Mouse (Mus musculus) left cerebral cortex, adult 18-20 months (tissue): ENCODE measurements around the gene Arl3. TPM values are rescaled to one million over a fixed set of nuclear protein-coding genes. Genes with fewer than 3 reads are reported as not detected.

ENCODE experiments used
- DNase-seq, 2 experiments: peaks; one replicate each; pipeline ENCODE4 v3.0.0; 2021 to 2022; ENCODE audit warnings: low spot score in 2 of 2, mixed read lengths in 1 of 2
- total RNA-seq, 2 experiments: library from RNA; stranded (reverse); gene quantifications; 2 replicates each; pipeline ENCODE4 v1.2.3; 2021

The Arl3 gene
- total RNA-seq, 2 experiments from 2014 or later: 122 to 128 TPM

DNA sequence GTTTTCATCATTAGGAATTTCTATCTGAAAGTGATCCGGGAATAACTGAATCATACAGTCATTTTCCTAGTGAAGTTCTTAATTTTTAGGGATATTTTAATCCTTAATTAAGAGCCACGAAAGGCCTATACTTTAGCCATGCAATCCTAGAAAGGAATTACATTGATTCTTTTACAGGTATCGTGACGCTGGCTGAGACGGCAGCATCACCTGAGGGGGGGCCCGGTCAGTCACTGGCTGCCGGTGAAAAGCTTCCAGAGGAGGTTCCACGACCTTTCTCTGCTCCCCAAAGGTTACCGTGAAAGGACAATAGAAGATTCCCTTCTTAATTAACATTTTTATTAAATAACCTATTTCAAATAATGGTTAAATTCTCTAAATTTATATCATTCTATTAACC lies 35.6 kb downstream of the Arl3 start:
- DNase-seq: no peak

DNA sequence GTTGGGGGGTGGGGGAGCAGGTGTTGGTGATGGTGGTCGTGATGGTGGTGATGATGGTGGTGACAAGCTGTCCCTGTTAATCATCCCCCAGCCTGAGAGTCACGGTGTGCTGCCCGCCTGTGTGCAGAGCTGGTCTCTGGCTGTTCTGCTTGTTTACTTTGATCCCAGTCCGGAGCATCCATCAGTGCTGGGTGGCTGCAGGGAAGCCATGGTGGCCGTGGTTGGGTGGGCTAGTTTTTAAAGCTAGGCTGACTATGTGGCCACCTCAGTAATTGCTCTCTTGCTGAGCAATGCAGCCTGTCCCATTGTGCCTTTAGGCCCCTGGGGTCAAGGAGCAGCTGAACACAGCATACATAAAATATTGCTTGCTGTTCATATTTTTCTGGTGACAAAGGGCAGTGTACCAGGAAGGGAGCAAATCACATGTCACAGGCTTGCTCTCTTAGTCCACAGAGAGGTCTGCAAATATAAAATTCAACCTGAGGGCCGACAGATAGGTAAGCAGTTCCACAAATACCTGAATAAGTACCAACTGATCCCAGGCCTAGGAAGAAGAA lies 38.4 kb downstream of the Arl3 start:
- no peak for DNase-seq

DNA sequence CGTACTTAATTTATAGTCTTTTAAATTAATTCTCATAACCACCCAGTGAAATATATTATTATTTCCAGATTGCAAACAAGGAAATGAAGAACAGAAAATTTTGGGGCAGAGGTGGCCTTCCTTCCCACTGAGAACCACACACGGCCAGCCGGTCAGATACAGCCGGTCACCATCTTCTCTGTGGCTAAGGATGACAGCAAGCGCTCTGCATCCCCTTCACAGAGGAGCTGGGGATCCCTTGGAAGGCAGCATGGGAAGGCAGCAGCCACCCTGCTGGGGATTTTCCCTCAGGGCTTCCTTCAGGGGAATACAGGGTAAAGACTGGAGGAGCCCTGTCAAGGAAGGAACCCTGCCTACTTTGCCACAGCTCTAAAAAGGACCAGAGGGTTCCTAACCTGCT lies 39.5 kb downstream of the Arl3 start:
- DNase-seq: no peak

DNA sequence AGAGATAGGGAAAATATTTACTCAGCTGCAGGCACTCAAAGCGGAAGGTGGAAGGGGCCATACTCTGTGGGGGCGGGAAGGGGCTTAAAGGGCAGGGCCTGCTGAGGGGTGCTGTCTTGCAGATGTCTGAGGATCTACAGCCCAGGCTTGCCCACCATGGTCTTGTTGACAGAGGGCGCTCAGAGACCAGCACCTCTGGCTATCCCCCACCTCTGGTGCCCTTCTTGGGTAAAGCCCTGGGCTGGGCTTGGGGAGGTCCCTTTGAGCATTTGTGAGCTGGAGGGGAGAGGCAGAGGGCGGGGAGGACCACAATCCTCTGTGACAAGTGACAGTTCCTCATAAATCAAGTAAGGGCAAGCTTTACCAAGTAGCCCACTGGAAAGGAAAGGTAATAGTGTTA lies 39.9 kb downstream of the Arl3 start:
- no peak for DNase-seq

DNA sequence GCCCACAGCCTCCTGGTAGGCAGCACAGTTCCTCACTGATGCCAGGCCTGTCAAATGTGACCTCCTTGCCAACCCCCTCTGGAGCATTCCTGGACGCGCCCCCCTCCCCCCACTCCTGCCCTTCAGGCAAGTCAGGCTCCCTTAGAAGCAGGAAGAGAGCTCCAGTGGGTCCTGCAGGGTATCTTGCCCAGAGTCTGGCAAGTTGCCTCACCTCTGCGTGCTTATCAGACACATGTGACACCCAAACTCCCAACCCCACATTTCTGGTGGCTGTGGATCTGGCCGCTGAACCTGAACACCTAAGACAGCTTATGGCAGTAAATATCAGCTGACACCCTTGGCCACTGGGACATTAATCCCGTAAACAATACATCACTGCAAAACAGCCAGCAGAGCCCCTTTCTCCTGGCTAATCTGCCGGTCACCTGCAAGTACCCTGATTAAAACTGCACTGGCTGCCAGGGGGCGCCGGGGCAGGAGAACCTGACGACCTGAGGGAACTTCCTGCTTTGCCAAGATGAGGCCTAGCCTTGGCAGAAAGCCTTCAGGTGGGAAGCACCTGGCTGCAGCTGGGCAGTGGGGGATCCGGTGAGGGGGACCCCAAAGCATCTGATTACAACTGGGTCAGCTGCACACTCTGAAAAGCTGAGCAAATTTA lies 40.8 kb downstream of the Arl3 start:
- DNase-seq: no peak

DNA sequence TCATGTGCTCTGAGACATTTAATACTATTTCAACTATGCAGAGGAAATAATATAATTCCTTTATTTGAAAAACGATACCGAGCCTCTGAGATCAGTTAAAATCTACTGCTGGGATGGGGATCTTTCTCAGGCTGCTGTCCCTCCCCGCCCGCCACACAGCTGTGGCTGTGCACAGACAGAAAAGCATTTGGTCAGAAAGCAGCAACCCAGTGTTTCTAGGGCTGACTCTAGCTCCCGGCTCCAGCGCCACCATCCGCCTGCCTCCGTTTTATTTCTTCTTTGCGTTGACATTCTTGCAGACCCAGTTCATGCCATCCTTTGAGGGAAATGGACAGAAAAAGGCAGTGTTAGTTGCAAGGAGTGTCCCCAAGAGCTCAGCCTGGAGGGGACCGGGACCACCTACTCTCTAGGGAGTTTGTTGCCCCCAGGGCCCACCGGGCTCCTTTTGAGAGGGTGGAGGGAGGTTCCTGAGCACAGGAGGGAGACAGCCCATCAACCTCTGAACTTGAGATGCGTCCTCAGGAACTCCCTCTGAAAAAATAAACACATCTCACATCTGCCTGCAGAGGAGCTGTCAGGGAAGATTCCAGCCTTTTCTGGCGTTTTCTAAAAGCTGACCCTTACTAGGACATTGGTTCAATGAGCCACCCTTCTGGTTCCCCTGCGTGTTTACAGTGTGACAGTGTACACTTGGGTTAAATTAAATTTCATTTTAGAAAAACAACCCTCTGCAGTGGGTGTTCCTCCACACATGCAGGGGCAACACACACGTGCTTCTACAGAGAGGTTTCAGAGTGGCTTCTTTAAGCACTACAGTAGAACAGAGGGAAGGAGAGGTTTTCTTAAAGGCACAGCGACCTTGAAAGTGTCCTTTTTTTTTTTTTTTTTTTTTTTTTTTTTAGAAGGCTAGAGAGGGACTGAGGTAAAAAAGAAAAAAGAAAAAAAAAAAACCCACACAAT lies 41.6 kb downstream of the Arl3 start:
- no peak for DNase-seq

DNA sequence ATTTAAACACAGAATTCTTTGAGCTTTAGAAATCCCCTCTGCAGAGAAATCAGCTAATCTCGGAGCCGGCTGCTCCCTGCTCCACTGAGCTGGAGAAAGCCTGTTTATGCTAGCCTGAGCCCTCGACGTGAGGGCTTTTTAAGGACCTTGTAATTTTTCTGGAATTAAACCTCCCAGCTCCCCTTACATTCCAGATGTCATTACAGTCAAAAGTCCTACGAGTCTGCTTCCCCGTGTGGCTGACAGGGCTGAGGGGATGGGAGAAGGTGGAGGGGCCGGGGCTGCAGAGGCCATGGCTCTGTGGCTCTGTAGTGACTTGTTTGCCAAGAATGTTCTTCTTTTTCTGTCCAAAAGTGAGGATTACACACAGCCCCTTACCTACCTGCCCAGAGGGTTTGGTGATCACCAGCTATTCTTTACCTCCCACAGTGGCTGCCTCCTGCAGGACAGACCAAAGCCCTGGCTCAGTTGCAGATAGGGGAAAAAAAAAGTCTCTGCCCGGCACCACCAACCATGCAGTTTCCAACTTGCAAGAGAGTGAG lies 42.5 kb downstream of the Arl3 start:
- no peak for DNase-seq

DNA sequence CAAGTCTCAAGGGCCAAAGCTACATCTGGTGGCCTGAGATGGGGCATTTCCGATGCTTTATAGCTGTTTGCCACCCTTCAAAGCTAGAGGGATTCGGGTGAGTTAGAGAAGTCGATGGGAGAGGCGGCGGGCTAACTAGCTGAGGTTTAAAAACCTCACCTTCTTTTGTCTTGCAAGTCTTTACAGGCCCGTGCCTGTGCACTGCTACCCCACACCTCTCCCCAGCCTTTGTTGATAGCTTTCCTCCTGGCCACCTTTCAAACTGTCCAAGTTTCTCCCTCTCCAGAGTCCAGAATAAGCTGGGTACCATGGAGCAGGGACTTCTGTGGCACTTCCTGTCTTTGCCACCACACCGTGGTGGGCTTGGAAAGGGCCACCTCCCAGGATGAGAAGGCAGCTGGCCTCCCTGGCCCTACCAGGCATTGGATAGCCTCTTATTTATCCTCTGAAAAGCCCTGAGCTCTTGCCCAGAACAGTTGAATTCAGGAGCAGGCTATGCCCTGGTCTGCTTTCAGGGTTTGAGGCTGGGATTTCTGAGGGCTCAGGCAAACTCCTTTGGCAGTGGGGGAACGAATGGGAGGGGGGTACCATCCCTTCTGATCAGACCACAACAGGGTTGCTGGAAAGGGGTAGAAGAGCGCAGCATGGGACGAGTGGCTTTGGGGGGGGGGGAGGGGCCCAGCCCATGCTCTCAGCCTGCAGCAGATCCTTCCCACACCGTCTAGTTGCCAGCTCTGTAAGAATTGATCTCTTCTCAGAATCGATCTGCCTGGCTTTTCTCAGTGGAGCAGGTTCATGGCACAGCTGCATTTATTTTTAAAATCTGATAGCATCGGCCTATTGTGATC lies 43.2 kb downstream of the Arl3 start:
- no peak for DNase-seq

DNA sequence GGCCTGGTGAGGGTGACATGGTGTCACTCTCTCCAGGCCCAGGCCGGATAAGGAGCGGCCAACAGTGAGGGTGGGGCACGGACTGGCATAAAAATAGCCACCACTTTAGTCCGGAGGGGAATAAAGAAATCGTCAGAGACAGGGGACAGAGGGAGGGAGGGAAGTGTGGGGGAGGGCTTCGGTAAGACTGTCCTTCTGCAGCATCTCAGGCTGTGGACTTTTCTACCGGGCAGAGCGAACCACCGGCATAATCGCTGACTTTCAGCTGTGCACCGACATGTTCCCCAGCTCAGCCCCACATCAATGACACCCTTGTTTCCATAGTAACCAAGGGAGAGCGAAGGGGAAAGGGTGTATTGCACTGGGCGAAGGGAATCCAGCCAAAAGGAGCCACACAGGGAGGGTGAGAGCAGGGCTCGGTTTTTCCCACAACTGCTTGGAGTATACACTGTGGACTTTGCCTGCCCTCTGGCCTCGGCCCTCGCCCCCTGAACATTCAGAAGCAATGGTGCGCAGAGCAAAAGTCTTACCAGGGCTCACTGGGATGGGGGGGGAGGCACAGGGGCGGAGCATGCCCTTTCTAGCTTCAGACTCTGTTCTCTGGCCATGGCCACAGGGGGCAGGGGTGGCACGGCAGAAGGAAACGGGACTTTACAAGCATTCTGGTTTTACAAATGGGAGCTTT lies 44.3 kb downstream of the Arl3 start:
- peak in 1 of 2 experiments; percentile 47 for DNase-seq

DNA sequence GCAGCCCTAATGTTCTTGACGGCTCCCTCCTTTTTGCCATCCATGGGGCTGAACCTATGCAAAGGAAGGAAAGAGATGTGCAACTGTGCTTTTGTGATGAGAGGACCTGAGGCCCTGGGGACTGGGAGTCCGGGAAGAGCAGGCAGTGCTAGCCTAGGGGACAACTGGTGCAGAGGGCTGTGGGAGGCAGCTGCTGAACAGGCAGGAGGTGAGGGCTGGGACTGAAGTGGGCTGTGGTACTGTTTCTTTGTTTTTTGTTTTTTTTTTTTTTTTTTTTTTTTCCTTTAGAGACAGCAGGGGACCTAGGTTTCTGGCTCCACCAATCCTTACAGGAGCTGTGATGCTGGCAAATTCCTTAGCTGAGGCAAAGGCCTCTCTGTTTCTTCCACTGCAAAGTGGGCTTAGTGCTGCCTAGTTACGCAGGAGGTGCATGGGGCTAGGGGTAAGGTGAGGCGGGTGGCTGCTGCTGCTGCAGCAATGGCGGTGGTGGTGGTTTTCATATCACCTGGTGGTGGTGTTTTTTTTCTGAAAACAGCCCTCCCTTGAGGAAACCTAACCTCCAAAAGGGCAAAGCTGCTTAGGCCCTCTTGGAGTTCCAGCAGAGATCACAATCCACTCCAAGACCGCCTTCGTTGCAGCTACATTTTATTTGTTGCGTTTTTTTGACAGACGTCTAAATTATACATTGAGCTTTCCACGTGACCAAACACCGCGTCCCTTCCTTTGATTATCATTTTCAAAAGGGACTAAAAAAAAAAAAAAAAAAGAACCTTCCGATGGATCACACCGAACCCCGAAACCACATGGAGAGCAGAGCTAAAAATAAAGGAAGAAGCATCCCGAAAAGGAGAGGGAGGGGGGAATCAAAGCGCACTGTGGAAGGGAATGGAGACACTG lies 45.1 kb downstream of the Arl3 start:
- DNase-seq: no peak

DNA sequence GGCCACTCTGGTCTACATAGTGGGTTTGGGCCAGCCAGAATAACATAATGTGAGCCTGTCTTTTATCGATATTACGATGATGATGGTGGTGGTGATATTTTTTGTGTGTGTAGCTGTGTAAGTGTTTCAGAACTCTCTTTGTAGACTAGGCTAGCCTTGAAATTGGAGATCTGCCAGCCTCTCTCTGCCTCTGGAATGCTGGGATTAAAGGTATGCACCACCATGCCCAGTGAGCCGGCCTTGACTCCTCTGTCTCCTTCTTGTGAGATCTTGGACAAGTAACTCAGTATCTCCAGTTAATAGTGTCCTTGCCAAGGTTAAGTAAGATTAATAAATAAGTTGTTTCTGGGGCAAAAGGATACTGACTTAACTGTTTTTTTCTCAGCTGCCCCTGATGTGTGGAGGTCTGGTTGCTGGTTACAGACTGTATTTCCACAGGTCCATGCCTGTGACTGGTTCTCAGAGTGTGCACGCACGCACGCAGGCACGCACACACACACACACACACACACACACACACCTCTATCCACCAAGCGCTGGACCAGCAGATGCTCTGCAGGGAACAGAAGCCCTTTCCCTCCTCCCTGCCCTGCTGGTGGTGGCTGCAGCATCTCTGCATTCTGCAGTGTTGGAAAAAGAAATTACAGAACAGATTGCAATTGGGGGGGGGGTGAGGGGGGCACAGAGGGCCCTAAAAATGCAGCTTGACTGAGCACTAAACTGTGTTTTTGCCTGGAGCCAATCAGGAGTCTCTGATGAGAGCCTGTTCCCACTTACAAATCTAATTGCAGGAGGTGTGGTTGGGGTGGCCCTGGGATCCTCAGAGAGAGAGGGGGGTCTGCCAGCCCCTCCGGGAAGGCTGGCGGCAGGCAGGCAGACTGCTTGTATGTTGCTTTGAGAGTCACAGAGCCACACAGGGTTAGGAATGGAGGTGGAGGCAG lies 47.0 kb downstream of the Arl3 start:
- no peak for DNase-seq

DNA sequence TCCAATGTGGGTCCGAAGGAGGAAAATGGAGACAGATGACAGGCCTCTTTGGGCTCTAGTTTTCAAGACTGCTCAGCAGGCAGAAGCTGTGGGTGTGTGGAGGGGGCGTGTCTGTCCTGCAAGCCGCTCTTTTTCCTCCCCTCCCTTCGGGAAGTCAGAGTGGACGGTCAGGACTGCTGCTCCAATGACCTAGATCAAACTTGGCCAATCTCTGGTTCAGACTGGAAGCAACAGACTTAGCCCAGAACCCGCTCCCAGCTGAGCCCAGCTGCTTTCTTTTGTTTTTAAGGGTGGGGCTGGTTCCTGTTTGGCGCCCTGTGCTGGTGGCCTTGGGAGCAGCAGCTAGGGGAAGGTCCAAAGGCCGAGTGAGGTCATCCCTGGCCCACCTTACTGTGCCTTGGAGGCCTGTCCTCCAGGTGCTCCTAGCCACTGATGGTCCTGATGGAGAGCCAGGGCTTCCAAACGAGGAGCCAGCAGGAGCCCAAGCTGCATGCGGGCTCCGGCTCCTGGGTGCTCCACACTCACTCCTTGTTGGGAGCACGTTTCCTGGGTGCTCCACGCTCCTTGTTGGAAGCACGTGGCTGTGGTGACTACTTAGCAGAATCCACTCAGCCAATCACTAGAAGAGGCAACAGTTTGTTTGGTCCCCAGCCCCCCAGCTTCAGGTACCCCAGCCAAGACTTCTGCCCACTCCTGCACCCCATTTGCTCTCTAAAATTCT lies 48.2 kb downstream of the Arl3 start:
- no peak for DNase-seq

DNA sequence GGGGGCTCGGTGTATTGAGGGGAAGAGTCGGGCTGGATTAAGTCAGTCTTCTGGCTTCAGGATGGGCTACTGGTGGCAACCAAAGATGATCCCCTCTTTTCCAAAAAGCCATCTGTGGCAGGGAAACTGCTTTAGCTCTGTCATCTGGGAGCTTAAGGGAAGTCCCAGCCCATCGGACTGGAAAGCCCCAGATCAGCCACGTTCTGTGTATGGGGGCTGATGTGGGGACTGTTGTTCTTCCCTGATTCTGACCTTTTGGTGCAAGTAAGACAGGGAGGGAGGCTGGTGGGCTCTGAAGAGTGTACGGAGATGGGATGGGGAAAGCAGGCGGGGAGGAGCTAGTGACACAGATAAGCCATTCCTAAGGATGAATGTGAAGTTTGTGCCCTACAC lies 48.9 kb downstream of the Arl3 start:
- no peak for DNase-seq

DNA sequence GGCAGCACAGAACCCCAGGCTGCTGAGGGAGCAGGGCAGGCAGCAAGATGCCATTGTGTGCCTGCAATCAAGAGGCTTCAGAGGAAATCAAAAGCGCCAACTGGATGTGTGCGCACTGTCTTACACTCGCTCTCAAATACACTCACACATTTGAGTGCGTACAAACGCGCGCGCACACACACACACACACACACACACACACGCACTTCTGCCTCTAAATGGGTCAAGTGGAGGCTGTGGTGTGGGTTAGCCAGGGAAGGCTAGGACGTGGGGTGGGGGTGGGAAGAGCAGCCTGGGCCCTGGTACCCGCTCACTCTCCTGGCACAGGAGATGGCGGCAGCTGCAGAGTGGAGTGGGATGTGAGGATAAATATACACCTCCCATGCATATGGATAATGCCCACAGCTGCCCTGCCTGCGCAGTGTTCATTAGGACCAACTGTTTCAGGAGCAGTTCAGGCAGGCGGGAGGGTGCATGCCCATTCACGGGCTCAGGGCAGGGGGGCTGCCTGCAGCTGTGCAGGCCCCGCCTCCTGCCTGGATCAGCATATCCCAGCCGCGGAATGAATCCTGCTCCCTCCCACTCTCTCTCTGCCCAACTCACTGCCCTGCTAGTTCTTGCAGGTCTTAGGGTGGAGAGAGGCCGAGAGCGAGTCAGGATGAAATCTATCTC lies 49.4 kb downstream of the Arl3 start:
- peak; percentile 67 to 78 for DNase-seq

DNA sequence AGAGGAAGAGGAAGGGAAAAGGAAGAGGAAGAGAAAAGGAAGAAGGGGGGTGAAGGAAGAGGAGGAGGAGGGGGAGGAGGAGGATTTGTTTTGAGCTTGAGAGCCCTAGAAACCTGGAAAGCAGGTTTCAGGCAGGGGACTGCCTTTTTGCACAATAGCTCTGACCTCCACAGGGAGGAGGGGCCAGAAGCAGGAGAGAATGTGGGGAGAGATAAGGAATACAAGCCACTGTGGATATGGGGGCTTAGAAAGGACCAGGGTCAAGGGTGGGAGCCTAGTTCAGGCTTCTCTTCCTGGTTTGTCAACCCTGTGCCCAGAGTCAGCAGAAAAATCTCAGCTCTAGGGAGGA lies 49.9 kb downstream of the Arl3 start:
- DNase-seq: no peak

DNA sequence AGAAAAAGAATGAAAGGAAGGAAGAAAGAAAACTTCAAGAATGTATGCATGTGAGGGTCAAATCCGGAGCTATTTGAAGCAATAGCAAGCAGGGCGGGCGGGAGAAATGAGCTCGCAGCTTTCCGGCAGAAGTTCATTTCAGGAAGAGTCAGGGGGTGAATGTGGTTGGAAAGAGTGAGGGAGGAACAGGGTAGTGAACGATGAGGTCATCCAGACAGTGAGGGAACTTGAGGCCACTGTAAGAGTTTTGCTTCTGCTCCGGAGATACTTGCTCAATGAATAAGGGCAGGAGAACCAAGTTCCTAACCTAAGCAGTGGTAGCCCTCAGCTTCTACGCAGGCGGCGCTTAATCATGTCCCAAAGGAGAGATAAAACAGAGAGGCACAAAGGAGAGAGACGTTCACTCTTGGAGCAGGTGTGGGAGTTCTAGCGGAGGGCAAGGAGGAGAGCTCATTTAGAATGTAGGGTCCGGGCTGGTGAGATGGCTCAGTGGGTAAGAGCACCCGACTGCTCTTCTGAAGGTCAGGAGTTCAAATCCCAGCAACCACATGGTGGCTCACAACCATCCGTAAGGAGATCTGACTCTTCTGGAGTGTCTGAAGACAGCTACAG lies 50.5 kb downstream of the Arl3 start:
- DNase-seq: no peak

DNA sequence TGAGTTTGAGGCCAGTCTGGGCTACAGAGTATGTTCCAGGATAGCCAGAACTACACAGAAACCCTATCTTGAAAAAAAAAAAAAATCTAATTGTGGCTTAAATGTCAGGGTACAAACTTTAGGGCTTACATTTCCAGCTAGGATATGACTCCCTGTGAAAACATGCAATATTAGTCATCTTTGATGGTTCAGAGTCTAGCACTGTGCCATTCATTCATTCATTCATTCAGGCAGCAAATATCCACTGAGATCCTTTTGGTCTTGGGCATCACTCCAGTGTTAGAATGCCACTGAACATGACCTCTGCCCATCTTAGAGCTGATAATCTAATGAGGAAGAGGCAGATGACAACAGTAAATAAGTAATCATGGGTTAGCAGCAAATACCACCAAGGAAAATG lies 51.3 kb downstream of the Arl3 start:
- no peak for DNase-seq
